Mouse (Mus musculus) spleen, adult 18-20 months (tissue): Measurements from ENCODE around the gene Majin.

ENCODE experiments used
- DNase-seq, 2 experiments: peaks; one replicate each; pipeline ENCODE4 v3.0.0; 2022; ENCODE audit warnings: mixed read lengths in 2 of 2

The Majin gene

DNA sequence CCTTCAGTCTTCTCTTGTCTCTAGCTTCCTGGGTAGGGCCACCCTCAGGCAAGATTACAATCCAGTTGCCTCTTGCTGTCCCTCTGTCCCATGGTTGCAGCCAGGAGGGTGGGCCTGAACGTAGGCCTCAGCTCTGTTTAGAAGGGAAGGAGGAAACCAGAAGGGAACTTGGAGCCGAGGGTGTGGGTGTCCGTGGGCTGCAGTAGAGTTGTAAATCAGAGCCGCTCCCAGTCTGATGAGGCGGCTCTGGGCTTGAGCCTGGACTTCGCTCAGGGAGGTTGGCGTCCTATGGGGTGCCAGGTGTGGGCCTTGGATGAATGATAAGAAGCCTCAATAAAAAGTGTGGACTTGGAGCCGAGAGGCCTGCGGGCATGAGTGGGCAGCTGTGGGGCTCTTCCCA is 80.0 kb downstream of the Majin start:
- no peak for DNase-seq

DNA sequence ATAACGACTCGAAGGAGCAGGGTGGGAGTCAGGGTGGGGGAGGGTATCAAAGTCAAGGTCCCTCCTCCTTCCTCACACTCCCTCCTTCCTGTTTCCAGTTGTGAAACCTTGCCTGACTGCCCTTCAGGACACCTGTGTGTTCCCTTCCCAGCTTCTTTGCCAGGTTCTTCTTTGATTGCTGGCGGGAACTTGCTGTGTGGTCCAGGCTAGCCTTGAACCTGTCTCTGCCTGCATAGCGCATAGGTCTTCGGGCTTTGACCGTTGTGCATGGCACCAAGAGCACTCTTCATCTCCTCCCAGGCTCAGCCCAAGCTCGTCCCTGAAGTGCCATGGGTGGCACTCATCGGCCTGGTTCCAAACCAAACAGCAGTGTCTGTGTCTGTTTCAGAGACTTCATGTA is 80.8 kb downstream of the Majin start:
- no peak for DNase-seq

DNA sequence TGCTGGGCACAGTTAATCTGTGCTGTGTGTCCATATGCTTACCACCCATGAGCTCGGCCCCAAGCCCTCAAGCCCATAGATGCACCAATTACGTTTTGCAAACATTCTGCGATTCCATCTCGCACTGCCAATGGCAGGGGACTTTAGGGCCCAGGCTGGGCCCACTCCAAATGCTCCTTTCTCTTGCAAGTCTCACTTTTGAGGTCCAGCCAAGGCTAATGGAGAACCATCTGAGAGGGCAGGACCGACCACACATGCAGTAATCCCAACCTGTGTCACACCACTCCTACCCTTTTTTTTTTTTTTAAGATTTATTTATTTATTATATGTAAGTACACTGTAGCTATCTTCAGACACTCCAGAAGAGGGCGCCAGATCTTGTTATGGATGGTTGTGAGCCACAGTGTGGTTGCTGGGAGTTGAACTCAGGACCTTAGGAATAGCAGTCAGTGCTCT is 81.6 kb downstream of the Majin start:
- no peak for DNase-seq

DNA sequence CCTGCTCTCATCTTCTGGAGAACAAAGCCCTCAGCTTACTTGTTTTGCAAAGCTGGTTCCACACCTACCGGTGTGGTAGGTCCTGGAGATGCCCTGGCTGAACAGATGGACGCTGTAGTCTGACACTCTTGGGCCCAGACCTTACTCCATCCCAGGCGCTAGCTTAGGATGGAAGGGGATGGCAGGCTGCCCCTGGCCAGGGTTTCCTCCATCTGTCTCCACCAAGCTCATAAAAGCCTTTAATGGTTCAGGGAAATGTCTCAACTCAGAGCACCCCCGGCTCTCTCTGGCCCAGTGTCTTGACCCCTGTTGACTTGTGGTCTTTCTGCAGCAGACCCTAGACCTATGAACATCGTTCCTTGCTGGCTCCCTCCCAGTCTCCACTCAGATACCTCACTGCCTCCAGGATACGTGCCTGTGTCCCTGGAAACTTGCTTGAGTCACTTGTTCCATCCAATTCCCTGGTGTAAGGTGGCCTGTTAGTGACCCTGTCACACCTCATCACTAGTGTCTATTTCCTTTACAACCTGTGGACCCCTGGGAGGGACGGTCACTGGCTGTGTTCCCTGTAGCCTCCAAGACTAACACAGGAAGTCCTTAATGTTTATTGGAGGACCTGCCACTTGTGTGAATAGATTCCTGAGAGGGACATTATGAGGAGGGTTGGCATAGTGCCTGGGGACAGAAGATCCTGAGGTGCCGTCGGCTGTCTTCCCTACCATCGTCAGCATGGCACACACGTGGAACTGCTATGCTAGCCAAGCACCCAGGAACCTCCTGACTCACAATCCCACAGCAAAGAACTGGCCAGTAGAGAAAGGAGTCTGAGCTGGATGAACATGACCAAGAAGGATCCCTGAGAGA is 83.3 kb downstream of the Majin start:
- no peak for DNase-seq

- DNase-seq, result peak; percentile 73 to 89
Observed at GRCm38 (mm10) chr19:6268170-6268528, 84.0 kb downstream of the Majin start.

- no peak for DNase-seq
Observed at GRCm38 (mm10) chr19:6268670-6269132, 84.5 kb downstream of the Majin start.

DNA sequence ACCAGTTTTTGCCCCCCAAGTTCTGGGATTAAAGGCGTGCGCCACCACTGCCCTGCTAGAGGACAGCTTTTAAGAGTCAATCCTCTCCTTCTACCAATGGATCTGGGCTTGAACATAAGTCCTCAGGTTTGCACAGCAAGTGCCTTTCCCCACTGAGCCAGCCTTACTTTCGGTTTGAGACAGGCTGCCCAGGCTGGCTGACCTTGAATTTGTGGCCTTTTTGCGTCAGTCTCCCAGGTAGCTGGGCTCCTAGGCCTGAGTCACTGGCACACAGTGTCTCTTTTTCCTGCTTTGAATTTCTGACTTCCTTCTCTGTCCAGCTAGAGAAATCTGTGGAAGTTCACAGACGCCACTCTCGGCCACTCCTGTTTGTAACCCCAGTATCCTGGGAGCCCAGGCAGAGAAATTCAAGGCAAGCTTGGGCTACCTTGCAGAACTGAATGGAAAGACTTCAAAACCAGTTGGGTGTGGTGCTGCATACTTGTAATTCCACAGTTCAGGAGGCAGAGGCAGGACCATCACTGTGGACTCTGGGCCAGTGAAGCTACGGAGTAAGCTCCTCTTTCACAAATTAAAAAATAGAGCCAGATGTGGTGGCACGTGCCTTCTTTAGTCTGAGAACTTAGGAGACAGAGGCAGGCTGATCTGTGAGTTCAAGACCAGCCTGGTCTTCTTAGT is 85.7 kb downstream of the Majin start:
- no peak for DNase-seq

GRCm38 (mm10) chr19:6270661-6271060 is 86.5 kb downstream of the Majin start:
- no peak for DNase-seq

DNA sequence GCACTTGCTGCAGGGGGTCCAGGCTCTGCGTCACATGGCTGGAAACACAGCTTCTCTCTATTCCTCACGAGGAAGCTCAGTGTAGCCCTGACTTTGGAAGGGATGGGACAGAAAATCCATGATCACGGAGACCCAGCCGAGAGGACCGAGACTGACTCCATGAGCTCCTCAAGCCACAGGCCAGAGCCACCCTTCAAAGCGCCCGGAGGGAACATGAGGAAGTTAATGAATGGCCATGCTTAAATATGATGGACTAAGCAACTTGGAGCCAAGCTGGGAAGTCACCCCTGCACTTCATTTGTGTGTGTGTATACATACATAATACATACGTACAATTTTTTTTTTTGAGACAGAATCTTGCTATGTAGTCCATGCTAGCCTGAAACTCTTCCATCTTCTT is 87.0 kb downstream of the Majin start:
- DNase-seq, result no peak

- DNase-seq, result no peak
Observed at GRCm38 (mm10) chr19:6272053-6272452, 87.9 kb downstream of the Majin start.

DNA sequence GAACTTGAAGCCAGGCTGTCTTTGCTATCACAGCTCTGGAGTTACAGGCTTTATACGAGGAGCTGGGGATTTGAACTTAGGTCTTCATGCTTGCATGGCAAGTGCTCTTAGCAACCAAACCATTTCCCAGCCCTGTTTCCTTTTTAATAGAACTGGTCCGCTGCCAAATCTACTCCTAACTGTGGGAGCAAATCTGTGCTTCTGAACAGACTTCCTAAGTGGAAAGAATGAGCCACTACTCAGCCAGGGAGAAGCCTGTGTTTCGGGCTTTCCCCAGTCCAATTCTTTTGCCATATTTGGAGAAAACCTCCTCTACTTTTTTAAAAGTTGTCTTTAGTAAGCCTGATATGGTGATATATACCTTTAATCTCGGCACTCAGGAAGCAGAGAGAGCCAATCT is 88.5 kb downstream of the Majin start:
- DNase-seq, result no peak

GRCm38 (mm10) chr19:6273592-6273991 is 89.4 kb downstream of the Majin start:
- no peak for DNase-seq
